ENCODE assay signal across 8 mouse cellular contexts in the genomic region with DNA sequence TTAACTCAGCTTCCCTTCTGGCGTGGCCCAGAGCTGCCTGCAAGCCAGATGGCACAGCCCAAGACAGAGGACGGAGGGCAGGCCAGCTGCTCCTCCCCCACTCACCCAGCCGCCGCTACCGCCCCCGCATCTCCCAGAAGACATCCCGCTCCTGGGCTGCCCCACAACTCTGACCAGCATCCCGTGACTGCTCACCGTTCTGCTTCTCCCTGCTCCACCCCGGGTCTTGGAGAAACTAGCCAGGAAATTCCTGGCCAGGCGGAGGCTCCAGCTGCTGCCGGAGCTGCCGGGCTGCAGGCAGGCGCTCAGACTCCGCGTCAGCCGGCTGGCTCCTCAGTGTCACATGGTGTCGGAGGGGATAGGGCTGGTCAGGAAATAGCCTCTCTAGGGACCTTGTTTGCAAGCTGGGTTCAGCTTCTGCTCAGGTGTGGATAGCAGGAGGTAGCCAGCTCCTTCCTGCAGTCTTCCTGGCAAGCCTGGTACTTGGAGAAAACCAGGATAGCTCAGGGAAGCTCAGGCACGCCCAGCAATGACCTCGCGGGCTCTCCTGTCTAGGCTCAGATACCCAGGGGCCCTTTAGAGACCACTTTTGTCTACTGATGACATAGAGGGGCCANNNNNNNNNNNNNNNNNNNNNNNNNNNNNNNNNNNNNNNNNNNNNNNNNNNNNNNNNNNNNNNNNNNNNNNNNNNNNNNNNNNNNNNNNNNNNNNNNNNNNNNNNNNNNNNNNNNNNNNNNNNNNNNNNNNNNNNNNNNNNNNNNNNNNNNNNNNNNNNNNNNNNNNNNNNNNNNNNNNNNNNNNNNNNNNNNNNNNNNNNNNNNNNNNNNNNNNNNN. TPM values are rescaled to one million over a fixed set of nuclear protein-coding genes. Genes with fewer than 3 reads are reported as not detected.
DNase-seq lines count a peak whose midpoint lies in the region; ATAC-seq lines count a peak whose summit lies in the region.

A gene (minus strand): TSS at position 505 of the 834 bp plus-strand sequence.

- peak within 1 kb of the TSS; percentile 68 for H3K9ac ChIP-seq in intestine, embryonic 16.5 days (ENCODE audit: low read depth, low read length)

- peak within 1 kb of the TSS; percentile 71 for H3K4me2 ChIP-seq in intestine, embryonic 16.5 days (ENCODE audit: low read depth, low read length)

- H3K9me3 ChIP-seq in intestine, embryonic 16.5 days (ENCODE audit: control insufficient read depth, low read length), result no peaks in the 10 kb centered on the region

- intact Hi-C loops in left cerebral cortex, postnatal 14 days (cut with DNase I), result no loop called here

- peak within 1 kb of the TSS; percentile 65 for H3K27ac ChIP-seq in intestine, embryonic 16.5 days (ENCODE audit: low read length)

- peaks cover 14% of the 10 kb centered on the region for H3K4me1 ChIP-seq in intestine, embryonic 16.5 days (ENCODE audit: control insufficient read depth, insufficient read depth, low read length)

- peak; percentile 53 to 67 for DNase-seq in adrenal gland, adult 18-20 months (ENCODE audit: low spot score in 2 of 2)
- DNase-seq in embryo, embryonic 11.5 days (ENCODE audit: low read depth, low spot score), result peak; percentile 65
- DNase-seq in left cerebral cortex, postnatal 14 days (ENCODE audit: low spot score in 2 of 2), result peak; percentile 66 to 90
- peak; percentile 69 for DNase-seq in right cerebral cortex, postnatal 25 days
- DNase-seq in urinary bladder, postnatal 25 days (ENCODE audit: low spot score), result peak; percentile 60

- H3K27me3 ChIP-seq in intestine, embryonic 16.5 days (replicated peaks; ENCODE audit: control insufficient read depth, insufficient read depth, low read length), result no peaks in the 10 kb centered on the region

- H3K36me3 ChIP-seq in intestine, embryonic 16.5 days (ENCODE audit: control insufficient read depth, insufficient read depth, low read length), result no peaks in the 10 kb centered on the region

- WGBS in intestine, embryonic 16.5 days, result 4% methylated on average over 21 of the region's 21 CpGs

- ATAC-seq in granulocyte monocyte progenitor cell, adult 5-6 weeks (replicated peaks; ENCODE audit: poor library complexity, severe bottlenecking), result peak; percentile 56
- peak; percentile 89 for ATAC-seq in intestine, embryonic 16.5 days
- ATAC-seq in megakaryocyte progenitor cell, adult 5-6 weeks (replicated peaks; ENCODE audit: poor library complexity), result peak; percentile 45

- peak within 1 kb of the TSS; percentile 49 for H3K4me3 ChIP-seq in intestine, embryonic 16.5 days (ENCODE audit: low read length)

RNA-seq across cellular contexts. Expression of the gene that starts here (rescaled TPM):
- 1 to 10 TPM; 2.3 to 2.9 TPM for total RNA-seq in adrenal gland, adult 18-20 months (2021)
- total RNA-seq in granulocyte monocyte progenitor cell, adult 5-6 weeks (2014; fragmentation: Nextera tagmentation), result 2.6 and 2.9 TPM in 2 replicates
- total RNA-seq in granulocyte monocyte progenitor cell, adult 5-6 weeks (2017), result 0.34 and 0.41 TPM in 2 replicates
- polyA plus RNA-seq in intestine, embryonic 16.5 days (2015; fragmentation: Nextera tagmentation; extraction: Ambion mirVana), result 1.4 and 1.5 TPM in 2 replicates
- total RNA-seq in left cerebral cortex, postnatal 14 days (2021), result 1 to 10 TPM; 7.4 to 8.7 TPM
- 1.3 and 2.9 TPM in 2 replicates for total RNA-seq in megakaryocyte progenitor cell, adult 5-6 weeks (2015)
- 0.17 and 0.95 TPM in 2 replicates for total RNA-seq in megakaryocyte progenitor cell, adult 5-6 weeks (2017)

Comparison
In these comparisons a context has a peak if more than half of its experiments do, and no peak if none do; other contexts are left out.
1. Peak in every context shown above with its lines: DNase-seq, ATAC-seq, H3K4me3 ChIP-seq and H3K27ac ChIP-seq.